Mouse (Mus musculus) stomach, embryonic 16.5 days (tissue): ENCODE results near the gene Slc11a2. TPM values are rescaled to one million over a fixed set of nuclear protein-coding genes. Genes with fewer than 3 reads are reported as not detected.

Source experiments
- ATAC-seq: fragments of 200-750 bp; cut with Nextera tagmentation; 2 replicates; pipeline ENCODE4 v1.8.0; 2017; ENCODE audit warnings: moderate number of reproducible peaks, moderate TSS enrichment; ENCODE audit not compliant: insufficient read depth, low FRiP score
- H3K27ac ChIP-seq: fragments of 300-500 bp; sonication (generic); 2 replicates; pipeline ENCODE4 v1.5.1; 2014; ENCODE audit warnings: low read length
- H3K27me3 ChIP-seq: fragments of 300-500 bp; sonication (generic); 2 replicates; pipeline ENCODE4 v1.6.1; 2014; ENCODE audit warnings: low read length, control low read depth, mixed read lengths; ENCODE audit not compliant: control insufficient read depth, insufficient read depth
- H3K36me3 ChIP-seq: fragments of 300-500 bp; sonication (generic); 2 replicates; pipeline ENCODE4 v1.6.1; 2014; ENCODE audit warnings: low read length; ENCODE audit not compliant: control insufficient read depth, insufficient read depth
- H3K4me1 ChIP-seq: fragments of 300-500 bp; sonication (generic); 2 replicates; pipeline ENCODE4 v1.6.1; 2014; ENCODE audit warnings: low read length, control low read depth, mixed read lengths; ENCODE audit not compliant: control insufficient read depth, insufficient read depth
- H3K4me2 ChIP-seq: fragments of 300-500 bp; sonication (generic); 2 replicates; pipeline ENCODE4 v1.6.1; 2014; ENCODE audit warnings: low read depth, low read length, mixed read lengths
- H3K4me3 ChIP-seq: fragments of 300-500 bp; sonication (generic); replicated peaks from 2 replicates; pipeline ENCODE4 v1.5.1; 2014; ENCODE audit warnings: mild to moderate bottlenecking, low read length
- H3K9ac ChIP-seq: fragments of 300-500 bp; sonication (generic); 2 replicates; pipeline ENCODE4 v1.6.1; 2014; ENCODE audit warnings: low read length
- H3K9me3 ChIP-seq: fragments of 300-500 bp; sonication (generic); replicated peaks from 2 replicates; pipeline ENCODE4 v1.6.1; 2016; ENCODE audit warnings: low read length, control low read depth; ENCODE audit not compliant: control insufficient read depth
- WGBS: fragments of 180-500 bp; shearing (Covaris S2); extraction: QIAGEN DNeasy Blood & Tissue Kit; methylation state at CpG from one replicate; pipeline ENCODE4 v1.1.7; 2014; 5-methylcytosine and 5-hydroxymethylcytosine counted together
- polyA plus RNA-seq: library from polyadenylated mRNA; unstranded; fragments of >200 nt; fragmentation: Nextera tagmentation; extraction: Ambion mirVana; gene quantifications from 2 replicates; pipeline ENCODE4 v1.2.1, GENCODE M21; 2015

The Slc11a2 gene
- polyA plus RNA-seq, 1 experiment from 2014 or later, result 28.3 TPM

DNA sequence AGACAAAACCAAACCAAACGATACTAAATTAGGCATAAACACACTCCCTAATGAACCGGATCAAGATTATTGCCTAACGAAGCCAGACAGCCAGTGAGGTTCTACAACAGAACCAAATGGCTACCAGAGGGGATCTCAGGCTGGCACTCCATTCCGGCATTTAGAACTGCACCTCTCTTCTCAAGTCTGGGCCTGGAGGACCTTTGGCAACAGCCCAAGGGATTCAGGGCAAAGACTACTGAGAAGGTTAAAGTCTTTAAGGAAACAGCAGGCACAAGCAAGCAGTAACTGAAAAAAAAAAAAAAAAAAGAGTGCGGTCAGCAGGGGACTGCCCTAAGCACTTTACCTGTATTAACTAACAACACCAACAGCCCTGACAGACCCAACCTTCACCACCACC lies 37.2 kb upstream of the Slc11a2 start:
- H3K4me1 ChIP-seq, result no peaks in the 10 kb centered on the region
- H3K36me3 ChIP-seq, result no peaks in the 10 kb centered on the region
- WGBS, result 78% methylated on average over 5 of the region's 5 CpGs
- no peak overlapping the region for H3K27ac ChIP-seq
- H3K27me3 ChIP-seq, result no peaks in the 10 kb centered on the region
- no peaks in the 10 kb centered on the region for H3K9me3 ChIP-seq
- H3K4me2 ChIP-seq, result no peak overlapping the region
- no peak for ATAC-seq
- H3K4me3 ChIP-seq, result no peak overlapping the region
- no peak overlapping the region for H3K9ac ChIP-seq

DNA sequence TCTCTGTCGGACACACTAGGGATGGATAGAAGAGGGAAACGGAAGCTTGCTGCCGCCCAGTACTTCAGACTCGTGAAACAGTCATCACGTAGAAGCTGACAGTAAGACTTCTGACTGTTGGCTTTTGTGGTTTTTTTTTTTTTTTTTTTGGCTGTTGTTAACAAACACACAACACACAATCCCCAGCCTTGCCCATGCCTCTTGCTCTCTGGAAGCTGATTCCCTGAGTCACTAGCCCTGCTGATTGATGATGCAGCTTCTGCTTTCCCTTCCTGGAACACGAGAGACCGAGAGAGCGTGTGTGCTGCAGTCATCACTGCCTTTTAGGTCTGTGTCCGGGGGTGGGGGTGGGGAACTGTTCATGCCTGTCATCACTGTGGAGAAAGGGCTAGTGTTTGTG lies 36.8 kb upstream of the Slc11a2 start:
- Histone ChIP-seq H3K9ac (no peak overlapping the region), H3K9me3 (no peaks in the 10 kb centered on the region), H3K27me3 (no peaks in the 10 kb centered on the region), H3K27ac (no peak overlapping the region), H3K4me3 (no peak overlapping the region), H3K4me2 (no peak overlapping the region), H3K36me3 (no peaks in the 10 kb centered on the region), H3K4me1 (no peaks in the 10 kb centered on the region)
- no peak for ATAC-seq
- whole genome bisulfite sequencing, result 68% methylated on average over 9 of the region's 9 CpGs

DNA sequence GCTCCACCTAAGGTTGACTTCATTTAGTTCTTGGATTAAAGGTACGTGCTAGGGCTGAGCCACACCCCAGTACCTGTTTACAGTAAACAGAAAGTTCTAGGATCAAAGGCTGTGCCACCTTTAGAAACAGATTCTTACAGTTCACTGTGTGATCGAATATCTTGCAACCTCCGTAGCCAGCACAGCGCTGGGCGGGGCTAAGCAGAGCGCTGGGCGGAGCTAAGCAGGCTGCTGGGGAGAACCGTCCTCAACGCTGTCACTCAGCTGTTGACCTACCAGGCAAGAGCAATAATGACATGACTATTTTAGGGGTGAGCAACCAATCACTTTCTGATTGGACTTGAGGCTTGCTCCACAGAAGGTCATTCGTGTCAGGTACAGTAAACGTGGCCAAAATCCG lies 36.1 kb upstream of the Slc11a2 start:
- H3K9ac ChIP-seq, result no peak overlapping the region
- H3K9me3 ChIP-seq, result no peaks in the 10 kb centered on the region
- WGBS, result 10% methylated on average over 12 of the region's 12 CpGs
- no peaks in the 10 kb centered on the region for H3K27me3 ChIP-seq
- H3K4me2 ChIP-seq, result peak overlapping the region; percentile 41
- no peaks in the 10 kb centered on the region for H3K36me3 ChIP-seq
- ATAC-seq, result peak; percentile 61; the same call in 1 of the 2 replicates
- no peak overlapping the region for H3K27ac ChIP-seq
- no peaks in the 10 kb centered on the region for H3K4me1 ChIP-seq
- H3K4me3 ChIP-seq, result no peak overlapping the region

DNA sequence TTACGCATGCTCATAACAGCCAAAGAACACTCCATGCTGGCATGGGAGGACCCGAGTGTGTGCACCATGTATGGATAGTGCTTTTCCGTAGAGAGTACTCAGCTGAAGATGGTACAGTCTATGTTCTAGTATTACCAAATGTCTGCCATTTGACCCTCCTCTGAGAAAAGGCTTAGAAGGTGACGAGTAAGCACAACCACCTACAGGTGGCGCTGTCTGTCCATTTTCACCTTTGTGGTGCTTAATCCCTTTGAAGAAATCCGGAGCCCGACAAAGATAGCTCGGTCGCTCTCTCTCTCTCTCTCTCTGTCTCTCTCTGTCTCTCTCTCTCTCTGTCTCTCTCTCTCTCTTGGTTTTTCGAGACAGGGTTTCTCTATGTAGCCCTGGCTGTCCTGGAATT lies 33.2 kb upstream of the Slc11a2 start:
- Histone ChIP-seq H3K4me3 (no peak overlapping the region), H3K27me3 (no peaks in the 10 kb centered on the region), H3K4me1 (no peaks in the 10 kb centered on the region), H3K27ac (no peak overlapping the region), H3K9ac (no peak overlapping the region), H3K36me3 (no peaks in the 10 kb centered on the region), H3K4me2 (no peak overlapping the region), H3K9me3 (no peaks in the 10 kb centered on the region)
- 47% methylated on average over 10 of the region's 10 CpGs for WGBS
- no peak for ATAC-seq

DNA sequence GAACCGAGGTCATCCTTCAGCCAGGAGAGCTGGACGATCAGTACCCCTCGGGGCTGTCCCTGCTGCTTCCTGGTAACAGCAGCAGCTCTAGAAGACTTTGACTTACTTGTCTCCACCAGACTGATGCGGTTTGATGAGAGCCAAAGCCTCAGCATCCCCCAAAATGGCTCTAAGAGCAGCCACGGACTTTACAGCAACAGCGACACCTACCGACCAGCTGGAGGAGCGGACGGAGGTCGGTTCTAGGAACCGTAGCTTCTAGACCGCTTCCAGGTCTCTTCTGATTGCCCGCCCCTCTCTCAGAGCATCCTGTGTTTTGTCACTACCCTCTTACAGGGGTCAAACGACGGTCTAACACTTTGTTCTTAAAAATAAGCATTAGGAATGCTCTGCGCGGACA lies 32.5 kb upstream of the Slc11a2 start:
- Histone ChIP-seq H3K27ac (no peak overlapping the region), H3K36me3 (no peaks in the 10 kb centered on the region), H3K4me3 (no peak overlapping the region), H3K9me3 (no peaks in the 10 kb centered on the region), H3K27me3 (no peaks in the 10 kb centered on the region), H3K4me1 (no peaks in the 10 kb centered on the region), H3K4me2 (no peak overlapping the region), H3K9ac (no peak overlapping the region)
- ATAC-seq, result peak; percentile 47; the same call in 1 of the 2 replicates
- 7% methylated on average over 17 of the region's 17 CpGs for WGBS

DNA sequence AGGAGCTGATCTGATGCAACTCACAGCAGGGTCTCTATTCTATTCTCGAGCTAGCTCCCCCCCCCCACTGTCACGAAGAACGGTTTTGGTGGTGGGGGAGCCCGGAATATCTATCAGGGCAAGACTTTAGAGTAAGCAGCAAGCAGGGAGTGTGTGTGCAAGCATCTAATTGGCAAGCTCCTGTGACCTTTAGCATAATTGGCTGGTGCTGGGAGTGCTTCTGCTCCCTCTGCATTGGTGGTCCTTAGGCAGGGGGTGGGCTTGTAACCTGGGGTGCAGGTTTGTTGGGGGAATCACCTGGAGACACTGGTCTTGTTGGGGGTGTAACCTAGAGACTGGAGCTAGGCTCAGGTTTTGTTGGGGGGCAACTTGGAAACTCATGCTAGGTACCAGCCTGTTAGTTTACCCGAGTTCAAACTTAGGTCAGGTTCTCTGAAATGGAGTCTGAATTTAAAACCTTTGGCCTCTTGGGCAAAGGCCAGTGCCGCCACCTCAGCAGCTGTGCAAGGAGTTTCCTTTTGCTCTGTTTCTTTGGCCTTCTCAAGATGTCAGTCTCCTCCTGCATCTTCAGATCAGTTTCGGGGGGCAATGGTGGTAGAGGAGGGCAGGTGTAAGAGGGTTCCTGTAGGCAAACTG lies 31.6 kb upstream of the Slc11a2 start:
- H3K4me2 ChIP-seq, result no peak overlapping the region
- H3K36me3 ChIP-seq, result no peaks in the 10 kb centered on the region
- WGBS, result 75% methylated on average over 7 of the region's 7 CpGs
- no peak overlapping the region for H3K9ac ChIP-seq
- no peaks in the 10 kb centered on the region for H3K4me1 ChIP-seq
- H3K27me3 ChIP-seq, result no peaks in the 10 kb centered on the region
- H3K9me3 ChIP-seq, result no peaks in the 10 kb centered on the region
- H3K4me3 ChIP-seq, result no peak overlapping the region
- ATAC-seq, result no peak
- no peak overlapping the region for H3K27ac ChIP-seq

DNA sequence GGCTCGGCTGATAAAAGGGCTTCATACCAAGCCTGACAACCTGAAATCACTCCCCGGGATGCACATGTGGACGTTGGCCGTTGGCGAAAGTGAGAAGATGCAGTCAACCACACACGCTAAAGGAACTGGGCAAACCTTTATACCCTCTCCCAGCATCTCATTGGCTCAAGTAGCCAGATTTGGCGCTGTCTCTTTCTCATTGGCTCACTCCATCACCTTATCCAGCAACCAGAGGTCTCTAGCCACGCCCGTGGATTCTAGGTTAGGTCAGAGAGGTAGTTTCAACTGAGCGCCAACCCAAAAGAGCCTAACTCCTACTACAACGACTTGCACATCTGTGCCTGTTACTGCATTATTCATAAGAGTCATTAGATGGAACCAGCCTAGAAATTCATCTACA lies 27.6 kb upstream of the Slc11a2 start:
- H3K36me3 ChIP-seq, result no peaks in the 10 kb centered on the region
- WGBS, result 73% methylated on average over 11 of the region's 11 CpGs

DNA sequence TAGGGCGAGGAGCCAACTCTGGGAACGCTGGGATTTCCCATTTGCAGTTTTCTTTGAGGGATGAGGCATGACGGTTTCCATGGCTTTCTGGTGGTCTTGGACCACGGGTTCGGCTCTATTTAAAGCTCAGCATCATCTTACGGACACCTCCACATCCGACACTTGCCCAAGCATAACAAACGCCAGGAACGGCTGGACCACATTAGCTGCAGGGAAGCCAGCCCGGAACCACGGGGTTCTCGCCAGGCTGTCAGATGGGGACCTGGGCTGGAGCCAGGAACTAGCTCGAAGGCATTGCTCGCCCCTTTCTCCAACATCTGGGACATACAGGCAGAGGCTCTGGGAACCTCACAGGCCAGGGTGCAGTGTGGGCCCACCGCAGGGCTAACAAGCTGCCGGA lies 26.4 kb upstream of the Slc11a2 start:
- 47% methylated on average over 16 of the region's 16 CpGs for whole genome bisulfite sequencing
- H3K4me3 ChIP-seq, result no peak overlapping the region
- H3K36me3 ChIP-seq, result no peaks in the 10 kb centered on the region
- H3K4me1 ChIP-seq, result no peaks in the 10 kb centered on the region
- no peaks in the 10 kb centered on the region for H3K9me3 ChIP-seq
- H3K9ac ChIP-seq, result no peak overlapping the region
- no peak overlapping the region for H3K4me2 ChIP-seq
- no peak overlapping the region for H3K27ac ChIP-seq
- 0 out of 2 replicates have a peak, but pooled peaks have one; percentile 21 for ATAC-seq
- H3K27me3 ChIP-seq, result no peaks in the 10 kb centered on the region

More for the DNA sequence above, 27.6 kb upstream of the Slc11a2 start:
- no peaks in the 10 kb centered on the region for H3K4me1 ChIP-seq
- no peak overlapping the region for H3K27ac ChIP-seq
- no peak overlapping the region for H3K9ac ChIP-seq
- ATAC-seq, result no peak
- H3K27me3 ChIP-seq, result no peaks in the 10 kb centered on the region
- no peak overlapping the region for H3K4me2 ChIP-seq
- H3K4me3 ChIP-seq, result no peak overlapping the region
- no peaks in the 10 kb centered on the region for H3K9me3 ChIP-seq

DNA sequence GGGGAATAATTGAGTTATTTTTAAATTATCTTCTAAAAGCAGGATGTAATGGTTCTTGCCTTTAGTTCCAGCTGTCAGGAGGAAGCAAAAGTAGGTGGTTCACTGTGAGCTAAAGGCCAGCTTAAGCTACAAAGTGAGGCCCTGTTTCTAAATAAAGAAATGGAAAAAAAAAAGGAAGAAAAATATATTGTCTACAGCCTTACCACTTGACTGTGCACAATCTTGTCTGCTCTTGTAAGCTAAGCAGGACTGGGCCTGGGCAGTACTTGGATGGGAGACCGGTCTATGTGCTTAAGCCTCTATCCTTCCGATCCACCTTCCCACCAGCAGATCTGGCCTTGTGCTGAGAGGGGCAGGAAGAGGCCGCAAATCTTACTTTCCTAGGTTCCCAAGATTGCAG lies 24.6 kb upstream of the Slc11a2 start:
- no peak overlapping the region for H3K27ac ChIP-seq
- H3K4me2 ChIP-seq, result no peak overlapping the region
- no peaks in the 10 kb centered on the region for H3K4me1 ChIP-seq
- H3K9ac ChIP-seq, result no peak overlapping the region
- ATAC-seq, result no peak
- no peaks in the 10 kb centered on the region for H3K27me3 ChIP-seq
- no peaks in the 10 kb centered on the region for H3K9me3 ChIP-seq
- WGBS, result 86% methylated on average over 3 of the region's 3 CpGs
- no peaks in the 10 kb centered on the region for H3K36me3 ChIP-seq
- H3K4me3 ChIP-seq, result no peak overlapping the region
